Mouse (Mus musculus) right cerebral cortex, postnatal 4 days (tissue): ENCODE measurements around the gene Erich6b.
A peak's percentile ranks its signal among the peaks of the same experiment; 100 is the strongest.

Experiments
- DNase-seq: peaks from one replicate; pipeline ENCODE4 v3.0.0-alpha.2; 2022

The Erich6b gene

DNA sequence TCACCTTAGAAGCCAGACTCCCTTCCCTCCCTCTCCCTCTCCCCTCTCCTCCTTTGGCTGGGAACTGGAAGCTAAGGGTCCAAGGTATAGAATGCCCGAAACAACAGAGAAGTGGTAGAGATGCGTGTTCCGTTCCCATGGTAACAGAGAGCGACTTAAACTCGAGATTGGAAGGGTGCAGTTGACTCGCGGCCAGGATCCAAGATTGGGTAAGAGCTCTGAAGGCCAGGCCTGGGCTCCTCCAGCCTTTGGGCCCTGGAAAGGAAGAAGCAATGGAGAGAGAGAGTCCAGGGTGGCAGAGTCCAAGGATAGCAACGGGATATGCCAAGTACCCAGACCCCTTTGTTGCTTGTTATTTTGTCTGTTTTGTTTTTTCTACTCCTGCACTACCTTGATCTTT, at the start of gene Erich6b:
Erich6b (plus strand) TSS at position 180 of the 400 bp plus-strand sequence.
- DNase-seq: peak; percentile 38

DNA sequence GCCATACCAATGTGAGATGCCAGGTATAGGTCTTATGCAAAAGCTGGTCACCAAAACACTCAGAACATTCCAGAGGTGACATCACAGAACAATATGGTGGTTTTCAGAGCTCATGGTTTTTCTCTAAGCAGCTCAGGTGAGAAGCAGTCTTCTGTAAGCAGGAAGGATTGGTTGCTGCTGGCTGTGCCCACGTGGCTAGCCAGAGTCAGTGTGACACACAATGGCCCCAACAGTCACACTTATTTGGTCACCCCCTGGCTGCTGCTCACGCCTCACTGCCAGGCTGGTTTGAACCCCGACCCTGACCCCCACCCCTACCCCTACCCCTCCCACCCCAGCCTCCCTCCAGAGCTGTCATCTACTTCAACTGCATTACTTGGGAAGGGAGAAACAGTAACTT, 49.1 kb upstream of the Erich6b start, which contains the start of gene Spert:
Spert (minus strand) TSS at position 139 of the 400 bp plus-strand sequence.
- no peak for DNase-seq

DNA sequence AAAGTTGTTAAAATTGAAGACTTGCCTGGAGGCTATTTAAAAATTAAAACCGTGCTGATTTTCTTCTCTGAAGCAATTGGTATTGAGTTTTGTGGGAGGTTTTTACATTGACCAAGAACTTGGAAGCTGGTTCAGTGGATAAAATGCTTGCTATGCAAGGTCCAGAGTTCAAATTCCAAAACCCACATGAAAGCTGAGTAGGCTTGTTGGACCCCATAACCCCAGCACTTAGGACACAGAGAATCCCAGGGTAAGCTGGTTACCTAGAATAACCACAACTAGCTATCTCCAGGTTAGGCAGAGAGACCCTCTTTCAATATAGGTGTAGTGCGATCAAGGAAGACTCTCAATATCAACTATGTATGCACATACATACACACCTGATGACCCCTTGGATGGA, 32.9 kb upstream of the Erich6b start:
- no peak for DNase-seq

DNA sequence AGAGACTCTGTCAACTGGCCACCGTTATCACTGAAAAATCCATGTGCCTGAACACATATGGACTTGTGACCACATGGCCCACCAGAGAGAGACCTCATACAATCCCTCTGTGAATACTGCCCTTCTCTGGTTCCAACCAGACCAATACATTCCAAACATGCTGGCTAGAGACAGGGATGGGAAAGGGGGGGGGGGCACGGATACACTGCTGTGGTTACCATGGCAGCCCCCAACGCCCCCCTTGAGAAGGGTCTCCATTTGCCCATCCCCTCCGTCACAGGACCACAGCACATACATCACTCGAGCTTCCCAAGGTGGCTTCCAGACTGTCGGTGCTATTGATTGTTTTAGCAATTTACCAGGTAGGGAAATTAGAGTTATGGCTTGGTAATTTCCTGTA, 25.7 kb upstream of the Erich6b start:
- DNase-seq: no peak

DNA sequence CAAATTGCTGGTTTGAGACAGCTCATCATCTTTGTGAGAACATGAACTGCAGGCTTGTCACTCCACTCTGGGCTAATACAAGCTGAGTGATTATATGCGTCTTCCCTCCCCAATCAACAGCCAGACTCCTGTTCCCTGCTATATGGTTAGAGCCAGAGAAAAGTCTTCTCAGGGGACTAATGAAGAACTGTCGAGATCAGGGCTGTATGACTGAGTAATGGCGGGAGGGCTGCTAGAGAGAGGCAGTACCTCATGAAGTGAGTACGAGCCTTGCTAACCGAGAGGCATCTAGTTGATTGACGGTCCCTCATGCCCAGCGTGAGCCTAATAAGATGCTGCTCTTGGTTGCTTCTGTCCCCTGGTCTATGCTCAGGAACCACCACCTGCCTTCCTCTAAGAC, 19.1 kb upstream of the Erich6b start:
- DNase-seq: no peak

DNA sequence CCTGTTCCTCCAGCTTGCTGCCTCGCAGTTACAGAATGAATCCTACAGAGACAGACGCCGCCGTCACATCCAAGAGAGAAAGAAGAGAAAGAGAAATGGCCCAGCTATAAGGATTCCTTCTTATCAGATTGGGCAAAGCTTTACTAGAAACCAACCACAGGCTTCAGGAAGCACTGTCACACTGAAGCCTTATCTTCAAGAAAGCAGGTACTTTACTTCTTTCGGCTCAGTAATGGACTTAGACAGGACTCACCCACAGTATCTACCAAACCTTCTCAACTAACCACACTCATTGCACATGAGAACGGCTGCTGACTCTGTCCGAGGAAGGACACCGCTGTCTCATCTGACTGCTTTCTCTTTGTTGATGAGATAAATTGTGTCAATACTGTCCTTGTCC, 13.2 kb upstream of the Erich6b start:
- DNase-seq: no peak

DNA sequence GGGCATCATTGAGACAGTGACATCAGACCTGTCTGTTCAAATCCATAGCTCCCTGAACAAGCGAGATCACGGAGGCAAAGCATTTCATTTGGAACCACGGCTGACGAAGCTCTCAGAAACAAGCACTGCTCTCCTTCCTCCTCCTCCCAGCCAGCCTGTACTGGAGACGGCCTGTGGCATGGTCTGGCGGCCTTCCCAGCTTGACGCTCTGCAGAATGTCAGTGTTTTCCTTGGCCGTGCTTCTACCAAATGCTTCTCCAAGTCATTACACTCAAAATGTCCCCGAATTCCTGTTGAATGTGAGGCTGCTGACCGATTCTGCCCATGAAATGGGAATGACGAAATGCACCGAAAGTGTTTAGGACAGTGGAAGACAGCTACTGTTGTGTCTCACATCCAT, 6.7 kb upstream of the Erich6b start:
- peak; percentile 51 for DNase-seq

DNA sequence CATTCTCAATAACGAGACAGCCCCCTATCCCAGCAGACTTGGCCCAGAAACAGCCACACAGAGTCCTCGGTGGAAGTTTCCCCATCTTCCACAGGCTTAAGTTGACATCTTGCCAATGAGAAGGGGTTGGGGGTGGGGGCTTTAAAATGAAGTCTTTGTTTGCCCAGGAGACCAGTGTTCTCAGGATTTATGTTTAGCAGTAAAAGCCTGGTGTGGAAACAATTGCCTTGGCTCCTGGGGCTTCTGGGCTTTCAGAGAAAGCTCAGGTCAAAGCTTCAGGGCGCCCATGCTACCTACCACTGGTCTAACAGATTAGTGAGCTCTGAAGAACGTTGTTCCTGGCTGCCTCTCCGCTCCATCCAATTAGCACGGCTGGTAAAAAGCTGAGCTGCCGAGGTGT, 6.0 kb upstream of the Erich6b start:
- DNase-seq: no peak

DNA sequence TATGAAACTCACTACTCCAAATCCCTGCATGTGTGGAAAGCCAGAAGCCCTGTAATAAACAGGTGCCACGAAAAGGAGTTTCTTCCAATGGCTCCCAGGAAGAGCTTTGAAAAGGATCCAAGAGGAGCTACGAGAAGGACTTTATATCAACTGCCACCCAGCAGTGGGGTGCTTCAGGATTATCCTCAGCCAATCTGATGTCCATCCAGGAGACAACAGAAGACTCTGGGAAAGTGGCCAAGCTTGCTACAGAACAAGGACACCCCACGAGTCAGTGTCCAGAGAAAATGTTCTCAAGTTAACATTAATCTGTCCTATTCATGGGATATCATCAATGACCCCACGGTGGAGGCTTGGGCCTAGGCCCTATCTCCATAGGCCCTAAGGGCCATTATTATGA, 4.4 kb upstream of the Erich6b start:
- no peak for DNase-seq

DNA sequence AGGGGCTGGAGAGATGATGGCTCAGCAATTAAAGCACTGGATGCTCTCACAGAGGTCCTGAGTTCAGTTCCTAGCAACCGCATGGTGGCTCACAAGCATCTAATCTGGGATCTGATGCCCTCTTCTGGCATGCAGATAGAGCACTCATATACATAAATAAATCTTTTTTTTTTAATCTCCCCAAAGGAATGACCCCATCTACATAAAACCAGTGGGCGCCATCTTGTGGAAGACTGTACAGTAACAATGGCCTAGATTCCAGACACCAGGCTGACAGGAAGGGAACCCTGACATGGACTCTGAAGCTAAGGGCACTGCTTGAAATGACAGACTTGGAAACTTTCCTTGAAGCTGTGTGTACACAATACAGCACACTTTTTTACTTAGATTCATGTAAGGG, 1.2 kb upstream of the Erich6b start:
- no peak for DNase-seq

DNA sequence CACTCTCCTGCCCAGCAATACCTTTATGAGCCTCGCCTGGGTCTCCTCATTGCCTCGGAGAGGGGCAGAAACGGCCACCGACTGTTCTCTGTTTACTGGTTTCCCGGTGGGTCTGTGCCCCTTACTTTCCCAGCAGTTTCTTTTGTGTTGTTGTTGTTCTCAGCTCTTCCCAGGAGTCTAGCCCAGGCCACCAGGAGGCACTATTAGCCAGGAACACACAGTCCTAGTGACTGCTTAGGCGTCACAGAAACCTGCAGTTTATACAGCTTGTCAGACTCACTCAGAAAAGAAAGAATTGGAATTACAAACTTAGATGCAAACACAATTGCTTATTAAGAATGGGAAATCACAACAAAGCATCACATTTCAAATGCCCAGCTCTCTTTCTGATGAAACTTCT, 690 bp upstream of the Erich6b start:
- peak; percentile 40 for DNase-seq

DNA sequence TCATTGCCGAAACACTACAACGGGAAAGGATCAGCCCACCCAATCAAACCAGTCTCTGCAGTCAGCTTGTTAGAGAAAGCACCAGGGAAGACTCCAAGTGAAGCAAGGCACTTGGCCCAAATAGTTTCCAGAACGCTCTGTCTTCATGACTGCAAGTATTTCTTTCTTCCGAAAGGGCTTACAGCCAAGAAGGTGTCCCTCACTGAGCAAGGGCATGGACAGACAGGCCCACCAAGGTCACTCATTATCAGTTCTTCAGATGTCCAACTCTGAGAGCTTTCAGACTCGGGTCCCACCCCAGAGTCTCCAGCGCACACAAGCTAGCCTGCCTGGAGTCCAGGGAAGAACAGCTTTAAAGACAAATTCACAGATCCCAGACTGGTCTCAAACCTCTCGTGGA, 3.4 kb downstream of the Erich6b start:
- DNase-seq: no peak

DNA sequence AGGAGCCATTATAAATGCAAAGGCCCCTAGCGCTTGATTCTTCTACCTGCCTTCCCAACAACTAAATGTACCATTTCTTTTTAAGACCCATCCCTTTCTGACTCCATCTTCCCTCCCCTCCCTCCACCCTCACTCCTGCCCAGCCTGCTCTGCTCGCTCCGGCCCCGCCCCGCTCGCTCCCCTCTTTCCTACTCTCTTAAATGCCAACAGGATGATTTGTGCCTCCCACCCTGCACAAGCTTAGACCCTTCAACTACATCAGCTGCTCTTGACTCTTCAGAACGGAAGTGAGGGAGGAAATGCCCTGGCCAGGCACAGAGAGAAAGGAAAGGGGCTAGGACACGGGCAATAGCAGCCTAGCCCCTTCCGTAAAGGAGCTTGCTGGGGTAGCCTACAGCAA, 4.0 kb downstream of the Erich6b start:
- DNase-seq: no peak

DNA sequence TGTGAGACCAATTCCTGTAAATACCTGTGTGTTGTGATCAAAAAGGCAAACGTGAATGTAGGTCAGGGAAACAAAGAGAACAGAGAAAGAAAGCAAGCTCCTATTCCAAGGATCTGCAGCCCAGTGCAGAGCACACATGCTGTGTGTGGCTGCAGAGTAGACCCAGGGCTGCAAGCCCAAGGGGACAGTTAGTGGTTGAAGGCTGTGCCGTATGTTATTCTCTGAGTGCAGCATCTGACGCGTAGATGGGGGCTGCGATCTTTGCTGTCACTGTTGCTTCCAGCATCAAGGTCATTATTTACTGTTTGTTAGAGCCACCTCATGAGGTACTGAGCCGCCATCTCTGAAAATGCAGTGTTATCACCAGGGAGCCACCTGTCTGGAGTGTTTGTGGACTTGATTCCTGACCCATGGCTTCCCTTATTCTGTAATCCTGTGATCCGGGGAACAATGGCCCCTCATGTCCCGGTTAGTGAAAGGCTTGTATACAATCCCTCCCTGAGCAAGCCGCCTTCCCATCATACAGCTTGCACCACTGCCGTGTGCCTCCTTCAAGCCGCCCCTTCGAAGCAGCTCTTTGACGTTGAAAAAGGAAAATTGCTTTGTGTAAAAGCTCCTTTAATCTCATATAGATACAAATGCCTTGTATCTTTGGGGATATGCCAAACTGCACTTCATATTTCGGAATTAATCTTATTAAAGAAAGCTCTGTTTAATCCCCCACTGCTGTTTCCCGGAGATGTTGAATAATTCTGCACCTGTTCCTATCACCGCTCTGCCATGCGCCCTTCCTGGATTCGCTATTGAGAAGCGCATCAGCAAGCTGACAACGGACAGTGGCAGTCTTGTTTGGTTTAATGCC, 5.1 kb downstream of the Erich6b start:
- DNase-seq: no peak

DNA sequence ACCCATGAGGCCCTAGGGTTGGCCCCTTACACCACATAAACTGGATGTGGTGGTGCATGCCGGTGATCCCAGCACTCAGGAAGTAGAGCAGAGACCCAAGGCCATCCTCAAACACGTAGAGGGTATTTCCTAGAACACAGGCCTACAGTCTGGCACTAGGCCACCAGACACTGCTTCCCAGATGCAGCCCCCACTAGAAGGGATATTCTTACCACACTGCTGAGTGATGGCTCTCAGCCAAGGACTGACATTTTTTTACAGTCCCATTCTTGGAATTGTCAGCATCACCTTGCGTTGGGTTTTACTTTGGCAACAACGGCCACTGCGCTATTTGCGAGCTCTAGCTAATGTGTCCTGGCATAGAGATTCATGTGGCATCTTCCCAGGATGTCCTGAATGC, 18.9 kb downstream of the Erich6b start:
- DNase-seq: no peak

DNA sequence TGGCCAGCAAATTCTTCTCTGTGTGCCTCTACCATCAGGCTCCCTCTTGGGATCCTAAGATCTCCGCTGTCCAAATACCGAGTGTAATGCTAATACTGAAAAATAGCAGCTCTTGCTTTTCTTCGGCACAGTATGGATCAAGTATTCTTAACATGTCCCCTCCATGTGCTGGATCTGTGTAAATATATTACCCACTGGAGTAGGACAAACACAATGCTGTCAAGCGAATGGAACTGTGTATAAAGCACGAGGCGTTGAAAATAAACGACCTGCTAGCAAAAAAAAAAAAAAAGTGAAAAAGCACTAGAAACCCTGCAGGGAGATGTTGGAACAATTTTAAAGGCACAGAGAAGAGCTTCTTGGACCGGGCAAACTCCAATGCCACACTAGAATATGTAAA, 19.5 kb downstream of the Erich6b start:
- no peak for DNase-seq

DNA sequence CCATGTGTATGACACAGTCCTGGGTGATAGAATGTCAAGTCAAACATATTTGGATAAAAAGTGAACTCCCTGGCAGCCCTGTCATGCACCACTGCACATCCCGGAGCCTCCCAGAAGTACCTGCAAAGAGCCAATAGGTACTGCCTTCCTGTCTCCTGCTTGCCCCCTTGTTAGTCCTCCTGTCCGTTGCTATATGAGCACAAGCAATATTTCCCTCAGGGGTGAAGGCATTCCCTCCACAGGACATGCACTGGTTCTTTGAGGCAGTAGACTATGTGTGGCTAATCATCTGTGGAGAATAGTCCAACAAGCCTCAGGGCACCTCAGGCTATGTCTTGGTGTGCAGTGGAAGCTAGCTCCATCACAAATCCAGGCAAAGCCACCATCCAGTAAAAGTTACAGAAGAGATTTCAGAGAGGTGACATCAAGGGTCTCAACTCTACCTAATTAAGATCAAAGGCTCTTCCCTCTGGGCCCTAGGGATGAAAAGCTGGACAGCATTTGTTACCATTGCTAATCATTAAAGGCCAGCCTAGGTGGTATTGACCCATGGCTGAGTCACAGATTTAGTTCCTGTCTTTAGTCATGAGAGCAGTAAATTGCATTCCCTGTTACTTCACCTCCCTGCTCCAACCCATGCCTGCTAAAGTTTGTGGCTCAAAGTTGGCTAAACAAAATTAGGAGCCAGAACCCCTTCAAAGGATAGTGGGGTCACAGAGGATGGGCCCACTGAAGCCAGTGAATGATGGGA, 23.5 kb downstream of the Erich6b start:
- DNase-seq: no peak

DNA sequence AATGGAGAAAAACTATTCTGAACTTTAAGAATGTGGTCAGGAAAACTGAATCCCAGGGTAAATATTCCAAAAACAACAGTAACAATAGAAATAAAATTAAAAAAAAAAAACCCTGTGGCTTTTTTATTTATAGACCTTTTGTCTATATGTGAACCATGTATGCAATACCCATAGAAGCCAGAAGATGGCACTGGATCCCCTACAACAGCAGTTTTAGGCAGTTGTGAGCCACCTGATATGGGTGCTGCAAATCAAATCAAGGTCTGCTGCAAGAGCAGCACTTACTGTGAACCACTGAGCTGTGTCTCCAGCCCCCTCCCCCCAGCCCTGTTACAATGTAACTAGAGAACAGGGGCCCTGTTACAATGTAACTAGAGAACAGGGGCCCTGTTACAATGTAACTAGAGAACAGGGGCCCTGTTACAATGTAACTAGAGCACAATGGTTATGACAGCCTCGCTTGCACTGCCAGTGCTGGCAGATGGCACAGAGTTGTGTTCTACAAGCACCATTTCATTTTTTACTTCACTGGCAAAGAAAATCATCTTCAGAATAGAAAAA, 27.1 kb downstream of the Erich6b start:
- DNase-seq: no peak

DNA sequence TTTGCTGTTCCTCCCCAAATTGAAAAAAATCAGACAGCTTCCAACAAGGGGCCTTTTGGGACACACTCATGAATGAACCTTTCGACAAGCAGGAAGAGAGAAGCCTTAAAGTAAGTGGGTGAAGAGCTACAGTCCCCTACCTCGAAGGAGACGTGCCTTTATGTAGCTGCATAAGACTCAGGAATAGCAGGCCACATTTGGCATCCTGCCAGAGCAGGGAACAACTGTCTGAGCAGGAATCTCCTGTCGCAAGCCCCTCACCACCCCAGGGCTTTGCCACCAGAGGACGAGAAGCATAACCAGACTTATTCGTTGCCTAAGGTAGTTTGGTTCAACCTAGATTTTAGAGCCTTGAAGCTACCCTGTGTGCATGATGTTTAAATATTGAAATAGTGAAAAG, 34.3 kb downstream of the Erich6b start:
- no peak for DNase-seq

DNA sequence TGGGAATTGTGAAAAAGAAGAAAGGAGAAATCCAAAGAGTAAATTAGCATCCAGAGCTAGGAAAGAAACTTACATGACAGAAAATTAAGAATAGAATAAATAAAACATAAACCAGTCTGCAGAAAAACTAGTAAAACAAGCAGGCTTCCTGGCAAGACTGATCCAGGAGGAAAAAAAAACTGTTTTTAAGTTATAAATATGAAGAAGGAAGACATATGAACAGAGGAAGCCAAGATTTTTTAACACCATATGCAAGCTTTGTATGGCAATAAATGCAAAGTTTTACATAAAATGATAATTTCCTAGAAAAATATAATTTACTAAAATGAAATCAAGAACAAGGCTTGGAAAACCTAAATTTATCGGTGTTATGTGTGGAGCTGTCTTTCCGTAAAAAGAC, 48.4 kb downstream of the Erich6b start:
- DNase-seq: no peak

DNA sequence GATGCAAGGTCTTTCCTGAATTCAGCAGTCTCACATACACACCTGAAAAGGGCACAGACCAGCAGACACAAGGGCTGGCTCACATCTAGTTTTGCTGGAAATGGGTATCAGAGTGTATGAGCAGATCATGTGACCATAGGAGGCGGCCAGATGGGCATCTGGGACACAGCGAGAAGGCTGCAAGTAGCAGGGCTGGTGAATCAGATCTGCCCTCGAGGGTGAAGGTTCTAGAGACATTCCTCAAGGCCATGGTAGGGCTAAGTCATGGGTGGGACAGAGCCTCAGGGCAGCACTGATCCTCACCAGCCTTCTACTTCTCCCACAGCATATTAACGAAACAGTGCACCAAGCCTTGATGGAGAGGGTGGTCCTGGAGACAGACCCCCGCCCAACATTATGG, 54.0 kb downstream of the Erich6b start:
- DNase-seq: no peak

DNA sequence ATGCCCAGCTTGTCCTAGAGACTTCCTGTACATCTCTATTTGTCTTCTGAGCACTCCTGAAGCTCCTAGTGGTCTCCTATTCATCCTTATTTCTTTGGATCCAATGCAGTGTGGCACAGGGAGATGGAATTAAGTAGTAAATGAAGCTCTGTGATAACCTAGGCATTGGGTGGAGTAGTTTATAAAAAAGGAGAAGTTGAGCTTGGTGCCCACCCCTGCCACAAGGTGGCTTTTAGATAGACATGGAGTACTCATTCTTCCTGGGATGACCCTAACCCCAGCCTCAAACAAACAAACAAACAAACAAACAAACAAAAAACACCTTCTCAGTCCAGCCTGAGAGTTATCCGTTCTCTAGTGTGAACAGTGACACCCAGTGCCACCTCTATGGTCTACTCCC, 55.9 kb downstream of the Erich6b start:
- DNase-seq: no peak

DNA sequence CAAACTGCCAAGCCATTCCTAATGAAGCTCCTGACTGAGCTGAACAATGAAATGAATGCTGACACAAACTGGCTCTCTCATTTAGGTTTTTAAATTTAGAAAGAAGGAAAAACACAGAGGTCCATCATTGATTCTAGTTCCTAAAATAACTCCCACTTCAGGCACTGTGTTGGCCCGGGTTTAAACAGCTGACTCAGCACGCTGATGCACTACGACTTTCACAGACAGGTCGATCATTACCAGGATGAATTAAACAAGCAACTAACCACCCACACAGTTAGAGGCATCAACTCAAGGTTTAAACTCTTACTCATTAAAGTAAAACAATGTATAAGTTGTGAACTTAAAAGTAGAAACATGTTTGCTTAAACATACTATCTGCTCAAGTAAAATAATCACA, 64.6 kb downstream of the Erich6b start:
- DNase-seq: no peak

DNA sequence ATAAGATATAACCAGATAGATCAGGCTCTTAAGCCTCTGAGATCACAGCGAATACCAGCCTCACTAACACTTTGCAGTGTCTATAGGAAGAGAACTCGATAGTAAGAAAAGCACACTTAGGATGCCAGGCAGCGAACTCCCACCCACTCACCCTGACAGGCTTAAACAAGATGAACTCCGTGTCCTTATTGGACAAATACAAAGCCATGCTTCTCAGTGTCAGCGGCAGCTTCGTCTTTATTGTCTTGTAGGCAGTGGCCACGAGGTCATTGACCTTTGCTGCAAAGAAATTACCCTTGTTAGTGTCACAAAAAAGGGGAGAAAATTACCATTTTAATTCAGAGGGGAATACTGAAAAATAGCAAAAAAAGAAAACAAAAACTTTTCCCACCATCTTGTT, 65.7 kb downstream of the Erich6b start:
- no peak for DNase-seq
